Mouse (Mus musculus): ENCODE measurements at regions not wholly inside any gene's neighbourhood (a gene's known extent, or its start where the extent isn't known, plus 50 kb on each side); places are given as distances from the start of the nearest gene placed in this dataset.

- no peaks in the 10 kb centered on the region for H3K4me1 ChIP-seq (replicated peaks; ENCODE audit: control insufficient read depth, insufficient read depth, low read length)
- ATAC-seq (replicated peaks; ENCODE audit: low FRiP score, low TSS enrichment, low read depth) = no peak
Measured at GRCm38 (mm10) chr5:119739386-119739785, 68.9 kb downstream of the Tbx3 start.

GRCm38 (mm10) chr5:119741116-119741515 is 70.6 kb downstream of the Tbx3 start:
- no peak overlapping the region for H3K4me2 ChIP-seq (ENCODE audit: low read length)
- WGBS = 3% methylated on average over 6 of the region's 6 CpGs
- H3K4me1 ChIP-seq (replicated peaks; ENCODE audit: control insufficient read depth, insufficient read depth, low read length) = no peaks in the 10 kb centered on the region
- no peak overlapping the region for H3K4me3 ChIP-seq (ENCODE audit: low read depth, low read length)
- H3K9ac ChIP-seq (ENCODE audit: low read length) = no peak overlapping the region
- peaks cover 7% of the 10 kb centered on the region; the same call in 1 of the 2 replicates for H3K27me3 ChIP-seq (replicated peaks; ENCODE audit: control insufficient read depth, insufficient read depth, low read length)
- ATAC-seq (replicated peaks; ENCODE audit: low FRiP score, low TSS enrichment, low read depth) = no peak
- H3K9me3 ChIP-seq (ENCODE audit: control insufficient read depth, low read length) = no peaks in the 10 kb centered on the region
- DNase-seq (ENCODE audit: low spot score) = peak; percentile 86
- no peak overlapping the region for H3K27ac ChIP-seq (ENCODE audit: low read depth)
- no peaks in the 10 kb centered on the region for H3K36me3 ChIP-seq (ENCODE audit: control insufficient read depth, insufficient read depth, low read length)

More at GRCm38 (mm10) chr5:119739386-119739785, 68.9 kb downstream of the Tbx3 start:
- Histone ChIP-seq H3K4me2 (ENCODE audit: low read length) (no peak overlapping the region), H3K4me3 (ENCODE audit: low read depth, low read length) (no peak overlapping the region), H3K9ac (ENCODE audit: low read length) (no peak overlapping the region), H3K9me3 (ENCODE audit: control insufficient read depth, low read length) (no peaks in the 10 kb centered on the region), H3K27me3 (replicated peaks; ENCODE audit: control insufficient read depth, insufficient read depth, low read length) (peaks cover 7% of the 10 kb centered on the region; the same call in 1 of the 2 replicates), H3K36me3 (ENCODE audit: control insufficient read depth, insufficient read depth, low read length) (no peaks in the 10 kb centered on the region), H3K27ac (ENCODE audit: low read depth) (no peak overlapping the region)
- WGBS = 62% methylated on average over 4 of the region's 4 CpGs
- DNase-seq (ENCODE audit: low spot score) = no peak

- Histone ChIP-seq H3K4me3 (ENCODE audit: low read depth, low read length) (no peak overlapping the region), H3K4me2 (ENCODE audit: low read length) (no peak overlapping the region), H3K4me1 (replicated peaks; ENCODE audit: control insufficient read depth, insufficient read depth, low read length) (peaks cover 5% of the 10 kb centered on the region), H3K27ac (ENCODE audit: low read depth) (no peak overlapping the region), H3K27me3 (replicated peaks; ENCODE audit: control insufficient read depth, insufficient read depth, low read length) (peaks cover 23% of the 10 kb centered on the region), H3K36me3 (ENCODE audit: control insufficient read depth, insufficient read depth, low read length) (no peaks in the 10 kb centered on the region), H3K9me3 (ENCODE audit: control insufficient read depth, low read length) (no peaks in the 10 kb centered on the region), H3K9ac (ENCODE audit: low read length) (no peak overlapping the region)
- 81% methylated on average over 10 of the region's 10 CpGs for whole genome bisulfite sequencing
- no peak for DNase-seq (ENCODE audit: low spot score)
- no peak for ATAC-seq (replicated peaks; ENCODE audit: low FRiP score, low TSS enrichment, low read depth)
Measured at GRCm38 (mm10) chr5:119743733-119744132, 73.3 kb downstream of the Tbx3 start.

GRCm38 (mm10) chr5:119747038-119747437 is 76.6 kb downstream of the Tbx3 start:
- Histone ChIP-seq H3K9ac (ENCODE audit: low read length) (no peak overlapping the region), H3K36me3 (ENCODE audit: control insufficient read depth, insufficient read depth, low read length) (no peaks in the 10 kb centered on the region), H3K4me1 (replicated peaks; ENCODE audit: control insufficient read depth, insufficient read depth, low read length) (peaks cover 10% of the 10 kb centered on the region), H3K27me3 (replicated peaks; ENCODE audit: control insufficient read depth, insufficient read depth, low read length) (peaks cover 39% of the 10 kb centered on the region), H3K4me2 (ENCODE audit: low read length) (no peak overlapping the region), H3K27ac (ENCODE audit: low read depth) (no peak overlapping the region), H3K4me3 (ENCODE audit: low read depth, low read length) (no peak overlapping the region), H3K9me3 (ENCODE audit: control insufficient read depth, low read length) (no peaks in the 10 kb centered on the region)
- WGBS = 72% methylated on average over 10 of the region's 10 CpGs
- no peak for ATAC-seq (replicated peaks; ENCODE audit: low FRiP score, low TSS enrichment, low read depth)
- DNase-seq (ENCODE audit: low spot score) = peak; percentile 63

- H3K9ac ChIP-seq (ENCODE audit: low read length) = no peak overlapping the region
- H3K4me3 ChIP-seq (ENCODE audit: low read depth, low read length) = peak overlapping the region; percentile 20
- peaks cover 10% of the 10 kb centered on the region for H3K4me1 ChIP-seq (replicated peaks; ENCODE audit: control insufficient read depth, insufficient read depth, low read length)
- ATAC-seq (replicated peaks; ENCODE audit: low FRiP score, low TSS enrichment, low read depth) (no peak), DNase-seq (ENCODE audit: low spot score) (peak; percentile 62)
- 3% methylated on average over 21 of the region's 21 CpGs for WGBS
- no peaks in the 10 kb centered on the region for H3K36me3 ChIP-seq (ENCODE audit: control insufficient read depth, insufficient read depth, low read length)
- H3K27me3 ChIP-seq (replicated peaks; ENCODE audit: control insufficient read depth, insufficient read depth, low read length) = peaks cover 35% of the 10 kb centered on the region
- H3K27ac ChIP-seq (ENCODE audit: low read depth) = no peak overlapping the region
- peak overlapping the region; percentile 48 for H3K4me2 ChIP-seq (ENCODE audit: low read length)
- H3K9me3 ChIP-seq (ENCODE audit: control insufficient read depth, low read length) = no peaks in the 10 kb centered on the region
Measured at GRCm38 (mm10) chr5:119748667-119749066, 78.2 kb downstream of the Tbx3 start.

- WGBS = 5% methylated on average over 16 of the region's 17 CpGs
- H3K36me3 ChIP-seq (ENCODE audit: control insufficient read depth, insufficient read depth, low read length) = no peaks in the 10 kb centered on the region
- H3K4me3 ChIP-seq (ENCODE audit: low read depth, low read length) = no peak overlapping the region
- H3K4me2 ChIP-seq (ENCODE audit: low read length) = peak overlapping the region; percentile 48
- H3K27ac ChIP-seq (ENCODE audit: low read depth) = no peak overlapping the region
- H3K9ac ChIP-seq (ENCODE audit: low read length) = no peak overlapping the region
- peaks cover 35% of the 10 kb centered on the region for H3K27me3 ChIP-seq (replicated peaks; ENCODE audit: control insufficient read depth, insufficient read depth, low read length)
- DNase-seq (ENCODE audit: low spot score) = no peak
- peaks cover 10% of the 10 kb centered on the region for H3K4me1 ChIP-seq (replicated peaks; ENCODE audit: control insufficient read depth, insufficient read depth, low read length)
- no peak for ATAC-seq (replicated peaks; ENCODE audit: low FRiP score, low TSS enrichment, low read depth)
- H3K9me3 ChIP-seq (ENCODE audit: control insufficient read depth, low read length) = no peaks in the 10 kb centered on the region
Measured at GRCm38 (mm10) chr5:119749153-119749552, 78.7 kb downstream of the Tbx3 start.

- peaks cover under 1% of the 10 kb centered on the region; the same call in 1 of the 2 replicates for H3K27me3 ChIP-seq (replicated peaks; ENCODE audit: control insufficient read depth, insufficient read depth, low read length)
- no peak overlapping the region for H3K27ac ChIP-seq (ENCODE audit: low read depth)
- no peak for ATAC-seq (replicated peaks; ENCODE audit: low FRiP score, low TSS enrichment, low read depth)
- H3K4me3 ChIP-seq (ENCODE audit: low read depth, low read length) = no peak overlapping the region
- H3K9ac ChIP-seq (ENCODE audit: low read length) = no peak overlapping the region
- DNase-seq (ENCODE audit: low spot score) = no peak
- no peak overlapping the region for H3K4me2 ChIP-seq (ENCODE audit: low read length)
- H3K36me3 ChIP-seq (ENCODE audit: control insufficient read depth, insufficient read depth, low read length) = no peaks in the 10 kb centered on the region
- no peaks in the 10 kb centered on the region for H3K4me1 ChIP-seq (replicated peaks; ENCODE audit: control insufficient read depth, insufficient read depth, low read length)
- 22% methylated on average over 9 of the region's 9 CpGs for WGBS
- H3K9me3 ChIP-seq (ENCODE audit: control insufficient read depth, low read length) = no peaks in the 10 kb centered on the region
Measured at GRCm38 (mm10) chr5:119755782-119756181, 76.7 kb upstream of the Tbx5 start.

GRCm38 (mm10) chr5:119758880-119759279 is 73.6 kb upstream of the Tbx5 start:
- Histone ChIP-seq H3K36me3 (ENCODE audit: control insufficient read depth, insufficient read depth, low read length) (no peaks in the 10 kb centered on the region), H3K27me3 (replicated peaks; ENCODE audit: control insufficient read depth, insufficient read depth, low read length) (no peaks in the 10 kb centered on the region), H3K9me3 (ENCODE audit: control insufficient read depth, low read length) (no peaks in the 10 kb centered on the region), H3K4me1 (replicated peaks; ENCODE audit: control insufficient read depth, insufficient read depth, low read length) (no peaks in the 10 kb centered on the region), H3K4me2 (ENCODE audit: low read length) (no peak overlapping the region), H3K4me3 (ENCODE audit: low read depth, low read length) (no peak overlapping the region), H3K27ac (ENCODE audit: low read depth) (no peak overlapping the region), H3K9ac (ENCODE audit: low read length) (no peak overlapping the region)
- ATAC-seq (replicated peaks; ENCODE audit: low FRiP score, low TSS enrichment, low read depth) (no peak), DNase-seq (ENCODE audit: low spot score) (no peak)
- WGBS = 67% methylated on average over 4 of the region's 4 CpGs

- Histone ChIP-seq H3K27me3 (replicated peaks; ENCODE audit: control insufficient read depth, insufficient read depth, low read length) (no peaks in the 10 kb centered on the region), H3K27ac (ENCODE audit: low read depth) (no peak overlapping the region), H3K9me3 (ENCODE audit: control insufficient read depth, low read length) (no peaks in the 10 kb centered on the region), H3K4me2 (ENCODE audit: low read length) (no peak overlapping the region), H3K4me3 (ENCODE audit: low read depth, low read length) (no peak overlapping the region), H3K4me1 (replicated peaks; ENCODE audit: control insufficient read depth, insufficient read depth, low read length) (no peaks in the 10 kb centered on the region), H3K36me3 (ENCODE audit: control insufficient read depth, insufficient read depth, low read length) (no peaks in the 10 kb centered on the region), H3K9ac (ENCODE audit: low read length) (no peak overlapping the region)
- no peak for ATAC-seq (replicated peaks; ENCODE audit: low FRiP score, low TSS enrichment, low read depth)
- DNase-seq (ENCODE audit: low spot score) = no peak
- 81% methylated on average over 4 of the region's 4 CpGs for WGBS
Measured at GRCm38 (mm10) chr5:119762102-119762501, 70.4 kb upstream of the Tbx5 start.

Data from intestine, embryonic 14.5 days (tissue).